Mouse (Mus musculus): ENCODE data around the gene Zfhx3.

Gene Zfhx3

DNA sequence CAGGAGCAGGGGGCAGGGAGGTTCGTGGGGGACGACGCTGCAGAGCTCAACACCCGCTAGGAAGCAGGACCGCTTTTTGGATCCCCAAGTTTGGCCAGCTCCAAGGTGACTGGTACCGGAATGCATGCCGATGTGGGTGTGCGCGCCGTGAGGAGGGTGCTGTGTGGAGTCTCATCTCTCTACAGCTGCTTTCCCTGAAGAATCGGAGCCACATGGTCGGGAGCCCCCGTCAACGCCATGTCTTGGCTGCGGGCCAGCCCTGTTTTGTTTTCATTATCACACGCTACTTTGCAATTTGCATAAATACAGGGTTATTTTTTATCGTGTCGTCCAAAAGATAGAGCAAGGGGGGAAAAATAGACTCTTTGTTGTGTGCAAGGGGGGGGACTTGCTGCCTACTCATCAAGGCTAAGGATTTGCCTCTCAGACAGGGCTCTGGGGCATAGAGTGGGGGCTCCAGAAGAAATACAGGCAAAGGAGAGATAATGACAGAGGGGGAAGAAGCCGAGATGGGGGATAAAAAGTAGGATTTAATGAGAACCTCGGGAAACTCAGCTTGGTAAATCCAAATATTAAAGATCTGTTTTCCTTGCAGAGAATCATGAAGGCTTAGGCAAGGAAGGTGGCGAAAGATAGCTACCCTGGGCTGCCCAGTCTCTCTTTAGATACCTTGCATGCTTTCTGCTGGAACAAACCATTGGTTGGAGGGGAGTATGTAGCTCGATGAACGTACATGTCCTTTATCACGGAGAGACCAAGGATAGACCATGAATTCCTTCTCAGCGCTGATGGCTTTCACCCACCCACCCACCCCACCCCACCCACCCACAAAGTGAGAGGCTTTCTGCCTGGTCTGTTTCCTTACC is 595.5 kb downstream of the Zfhx3 start:
- DNase-seq (ENCODE audit: extremely low read depth, low read depth) = no peak

GRCm38 (mm10) chr8:108538929-108539555 is 596.6 kb downstream of the Zfhx3 start:
- DNase-seq (ENCODE audit: extremely low read depth, low read depth) = no peak

DNA sequence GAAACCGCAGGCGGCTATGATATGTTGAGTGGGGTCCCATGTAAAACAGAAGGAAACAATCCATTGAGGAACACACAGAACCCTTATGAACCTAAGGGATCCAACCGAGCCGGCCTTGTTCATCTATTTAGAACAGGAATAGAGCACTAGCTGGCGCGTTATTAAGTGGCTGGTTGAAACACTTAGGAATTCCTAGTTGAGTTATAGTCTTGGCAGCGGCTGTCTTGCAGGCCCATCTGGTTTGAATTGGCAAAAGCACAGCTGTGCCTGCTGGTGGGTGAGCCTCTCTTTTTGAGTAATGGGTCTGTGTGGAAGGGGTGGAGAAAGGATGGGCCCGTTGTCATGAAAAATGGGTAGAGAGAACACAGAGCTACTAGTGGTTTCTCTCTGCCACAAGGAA is 610.1 kb downstream of the Zfhx3 start:
- no peak for DNase-seq (ENCODE audit: extremely low read depth, low read depth)

- DNase-seq (ENCODE audit: extremely low read depth, low read depth) = no peak
Observed at GRCm38 (mm10) chr8:108553808-108554577, 611.5 kb downstream of the Zfhx3 start.

GRCm38 (mm10) chr8:108554578-108555245 is 612.3 kb downstream of the Zfhx3 start:
- no peak for DNase-seq (ENCODE audit: extremely low read depth, low read depth)

DNA sequence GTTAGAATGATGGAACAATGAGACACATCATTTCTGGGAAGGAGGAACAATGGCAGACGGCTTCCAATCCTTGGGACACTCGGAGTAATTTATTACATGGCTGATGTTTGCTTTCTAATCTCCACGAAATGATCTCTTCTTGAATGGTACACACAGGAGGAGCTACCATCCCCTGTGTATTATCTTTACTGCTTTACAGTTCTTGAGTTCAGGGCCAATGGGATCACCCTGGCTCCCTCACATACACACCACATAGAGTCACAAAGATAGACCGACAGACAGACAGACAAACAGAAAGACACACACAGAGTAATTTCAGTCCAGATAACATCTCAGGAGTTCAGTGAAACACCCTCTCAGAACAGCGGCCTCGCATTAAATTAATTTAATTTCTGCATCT is 621.0 kb downstream of the Zfhx3 start:
- no peak for DNase-seq (ENCODE audit: extremely low read depth, low read depth)

DNA sequence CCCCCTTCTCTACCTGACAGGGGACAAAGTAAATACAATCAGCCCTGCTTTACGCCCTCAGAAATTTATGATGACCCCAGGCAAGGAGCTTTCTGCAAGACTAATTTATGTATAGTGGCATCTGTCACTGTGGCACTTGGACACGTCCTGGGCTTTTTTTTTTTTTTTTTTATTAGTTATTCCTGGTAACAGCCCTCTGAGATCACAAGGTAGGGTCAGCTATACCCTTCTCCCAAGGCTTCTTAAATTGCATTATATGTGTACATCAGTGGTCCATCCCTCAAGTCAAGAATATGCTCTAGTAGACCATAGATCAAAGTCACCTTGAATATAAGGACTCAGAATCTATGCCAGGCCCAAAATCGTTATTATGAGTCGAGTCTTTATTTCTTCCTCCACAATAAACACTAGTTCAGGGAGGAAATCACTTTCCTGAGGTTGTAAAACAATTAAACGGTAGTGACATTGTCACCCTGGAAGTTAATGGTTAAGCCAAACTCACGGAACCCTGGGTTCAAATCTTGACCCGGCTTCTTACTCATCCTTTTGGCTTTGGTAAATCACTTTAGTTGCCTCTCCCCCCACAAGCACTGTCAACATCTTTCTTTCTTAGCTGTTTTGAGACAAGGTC is 621.6 kb downstream of the Zfhx3 start:
- DNase-seq (ENCODE audit: extremely low read depth, low read depth) = no peak

DNA sequence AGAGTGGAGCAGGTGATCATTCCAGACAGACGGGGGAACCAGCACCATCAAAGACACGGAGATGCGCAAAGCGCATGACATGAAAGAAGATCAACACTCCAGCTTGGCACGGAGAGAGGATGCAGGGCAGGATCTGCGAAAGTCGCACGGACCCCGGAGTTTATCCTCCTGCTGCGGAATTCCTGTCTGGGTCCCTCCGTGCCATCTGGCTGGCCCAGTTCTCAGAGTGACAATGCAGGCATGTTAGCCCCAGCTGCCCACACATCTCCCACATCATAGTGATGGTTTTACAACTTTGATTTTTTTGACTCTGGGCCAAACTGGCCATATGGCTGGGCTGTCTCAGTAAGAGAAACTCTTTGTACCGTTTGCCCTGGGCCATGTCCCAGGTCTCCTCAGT is 623.6 kb downstream of the Zfhx3 start:
- no peak for DNase-seq (ENCODE audit: extremely low read depth, low read depth)

GRCm38 (mm10) chr8:108573295-108574017 is 631.0 kb downstream of the Zfhx3 start:
- no peak for DNase-seq (ENCODE audit: extremely low read depth, low read depth)

- DNase-seq (ENCODE audit: extremely low read depth, low read depth) = peak; percentile 57
Observed at GRCm38 (mm10) chr8:108574101-108574500, 631.7 kb downstream of the Zfhx3 start.

DNA sequence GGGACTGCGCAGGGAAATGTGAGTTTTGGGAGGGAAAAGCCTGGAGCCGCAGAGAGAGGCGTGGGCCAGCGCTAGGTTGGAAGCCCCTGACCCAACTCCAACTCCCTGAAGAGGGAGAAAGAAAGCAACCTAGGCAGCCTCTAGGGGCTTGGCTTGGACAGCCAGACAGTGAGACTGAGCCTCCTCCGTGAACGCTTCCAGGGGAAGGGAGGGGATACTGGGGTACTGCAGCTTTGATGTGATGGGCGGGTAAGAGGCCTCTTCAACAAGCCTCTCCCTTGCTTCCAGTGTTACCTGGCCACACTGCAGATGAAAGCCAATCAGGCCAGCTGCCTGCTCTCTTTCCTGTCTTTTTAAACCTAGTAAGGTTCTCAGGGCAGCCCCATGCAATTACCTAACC is 635.1 kb downstream of the Zfhx3 start:
- no peak for DNase-seq (ENCODE audit: extremely low read depth, low read depth)

GRCm38 (mm10) chr8:108578388-108578787 is 635.9 kb downstream of the Zfhx3 start:
- DNase-seq (ENCODE audit: extremely low read depth, low read depth) = no peak

GRCm38 (mm10) chr8:108579808-108580207 is 637.4 kb downstream of the Zfhx3 start:
- DNase-seq (ENCODE audit: extremely low read depth, low read depth) = no peak

DNA sequence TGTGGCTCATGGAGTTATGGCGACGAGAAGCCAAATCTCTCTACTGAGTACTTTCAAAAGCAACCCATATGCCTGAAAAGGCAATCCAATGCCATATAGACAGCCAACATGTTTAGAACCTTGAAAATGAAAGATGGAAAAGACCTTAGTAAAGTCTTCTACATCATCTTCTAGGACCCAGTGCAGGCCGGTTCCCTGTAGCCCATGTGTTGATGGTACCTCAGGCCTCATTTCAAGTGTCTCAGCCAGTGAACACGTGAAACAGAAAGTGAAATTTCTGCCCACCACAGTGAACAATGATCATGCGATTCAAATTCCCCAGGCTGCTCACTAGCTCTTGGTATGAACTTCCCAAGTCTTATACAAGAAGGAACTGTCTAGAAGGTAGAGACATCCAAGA is 637.9 kb downstream of the Zfhx3 start:
- DNase-seq (ENCODE audit: extremely low read depth, low read depth) = no peak

- no peak for DNase-seq (ENCODE audit: extremely low read depth, low read depth)
Observed at GRCm38 (mm10) chr8:108581557-108581956, 639.1 kb downstream of the Zfhx3 start.

DNA sequence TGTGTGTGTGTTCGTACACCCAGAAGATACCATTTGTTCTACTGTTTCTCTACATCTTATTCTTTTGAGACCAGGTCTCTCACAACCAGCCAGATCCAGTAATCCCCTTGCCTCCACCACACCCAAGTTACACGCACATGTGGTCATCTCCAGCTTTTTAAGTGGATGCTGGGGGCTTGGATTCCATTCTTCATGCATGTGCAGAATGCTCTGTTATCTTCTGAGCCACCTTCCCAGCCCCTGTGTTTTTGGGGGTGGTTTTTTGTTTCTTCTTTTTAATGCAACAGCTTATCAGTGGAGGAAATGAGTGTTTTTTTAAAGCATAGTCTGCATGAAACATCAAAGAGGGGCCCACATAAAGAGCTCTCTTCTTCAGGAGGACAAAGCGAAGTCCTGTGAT is 639.8 kb downstream of the Zfhx3 start:
- peak; percentile 76 for DNase-seq (ENCODE audit: extremely low read depth, low read depth)

- DNase-seq (ENCODE audit: extremely low read depth, low read depth) = no peak
Observed at GRCm38 (mm10) chr8:108583261-108583660, 640.8 kb downstream of the Zfhx3 start.

DNA sequence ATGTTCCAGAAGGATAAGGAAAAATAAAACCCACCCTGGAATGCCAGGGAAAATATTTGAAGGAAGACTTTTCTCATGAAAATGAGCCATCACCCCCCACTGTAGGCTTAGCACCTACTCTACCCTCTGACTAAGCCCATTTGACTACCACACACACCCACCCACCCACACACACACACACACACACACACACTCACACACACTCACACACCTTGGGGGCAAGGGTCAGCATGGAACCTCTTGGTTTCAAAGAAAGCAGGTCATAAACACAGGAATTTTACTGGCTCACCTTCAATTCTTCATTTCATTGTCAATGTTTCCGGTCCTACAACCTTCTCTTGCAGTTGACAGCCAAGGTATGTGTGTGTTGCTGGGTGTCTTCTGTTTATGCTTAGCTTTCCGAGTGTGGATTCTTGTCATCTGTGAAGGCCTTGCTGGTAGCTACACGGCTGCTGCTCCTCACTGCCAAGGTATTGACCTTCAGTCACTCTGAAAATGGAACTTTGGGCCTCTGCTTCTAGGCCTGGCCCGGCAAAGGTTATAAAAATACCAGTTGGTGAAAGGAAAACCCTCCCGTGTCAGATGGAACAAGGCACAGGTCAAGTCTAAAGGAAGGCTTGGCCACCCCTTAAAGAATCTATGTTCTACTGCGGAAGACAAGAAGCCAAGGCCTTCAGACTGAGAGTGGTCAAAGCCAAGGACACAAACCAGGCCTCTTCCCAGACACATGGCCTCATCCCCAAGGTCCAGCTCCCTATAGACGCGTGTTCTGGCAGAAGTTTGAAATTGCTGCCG is 641.6 kb downstream of the Zfhx3 start:
- DNase-seq (ENCODE audit: extremely low read depth, low read depth) = no peak

- no peak for DNase-seq (ENCODE audit: extremely low read depth, low read depth)
Observed at GRCm38 (mm10) chr8:108584662-108584978, 642.2 kb downstream of the Zfhx3 start.

DNA sequence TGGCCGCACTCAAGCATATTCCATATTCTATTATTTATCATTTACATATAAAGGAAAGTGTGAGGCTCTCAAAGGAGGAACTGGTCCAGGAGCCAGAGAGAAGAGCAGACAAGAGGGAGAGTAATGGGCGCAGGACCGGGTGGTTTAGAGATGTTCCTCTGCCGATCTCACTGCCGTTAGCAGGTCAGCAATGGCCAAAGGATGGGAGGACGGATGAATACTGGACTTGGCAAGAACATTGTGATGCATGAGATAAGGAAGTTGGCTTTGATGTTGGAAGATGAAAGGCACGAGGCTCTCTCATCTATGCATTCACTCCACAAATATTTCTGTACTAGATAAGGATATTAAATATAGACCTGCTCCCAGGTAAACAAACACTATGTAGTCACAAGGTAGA is 648.6 kb downstream of the Zfhx3 start:
- DNase-seq (ENCODE audit: extremely low read depth, low read depth) = no peak
